Mouse (Mus musculus) embryonic facial prominence, embryonic 13.5 days (tissue): ENCODE results near the gene Arfgef2. TPM values are rescaled to one million over a fixed set of nuclear protein-coding genes. Genes with fewer than 3 reads are reported as not detected.
A peak's percentile ranks its signal among the peaks of the same experiment; 100 is the strongest.

Source experiments
- ATAC-seq: fragments of 200-750 bp; cut with Nextera tagmentation; 2 replicates; pipeline ENCODE4 v1.8.0; 2017; ENCODE audit warnings: low read depth; ENCODE audit not compliant: insufficient number of reproducible peaks, insufficient read depth, low FRiP score, low TSS enrichment
- H3K27ac ChIP-seq: fragments of 300-500 bp; sonication (generic); 2 replicates; pipeline ENCODE4 v1.5.1; 2015; ENCODE audit warnings: moderate library complexity, mild to moderate bottlenecking, inconsistent platforms
- H3K27me3 ChIP-seq: fragments of 300-500 bp; sonication (generic); 2 replicates; pipeline ENCODE4 v1.6.1; 2015; ENCODE audit warnings: mild to moderate bottlenecking, inconsistent platforms
- H3K36me3 ChIP-seq: fragments of 300-500 bp; sonication (generic); 2 replicates; pipeline ENCODE4 v1.6.1; 2015; ENCODE audit warnings: mild to moderate bottlenecking, inconsistent platforms
- H3K4me1 ChIP-seq: fragments of 300-500 bp; sonication (generic); 2 replicates; pipeline ENCODE4 v1.6.1; 2015; ENCODE audit warnings: inconsistent platforms
- H3K4me2 ChIP-seq: fragments of 300-500 bp; sonication (generic); 2 replicates; pipeline ENCODE4 v1.6.1; 2015; ENCODE audit warnings: moderate library complexity, mild to moderate bottlenecking, inconsistent platforms
- H3K4me3 ChIP-seq: fragments of 300-500 bp; sonication (generic); 2 replicates; pipeline ENCODE4 v1.5.1; 2015; ENCODE audit warnings: mild to moderate bottlenecking, inconsistent platforms
- H3K9ac ChIP-seq: fragments of 300-500 bp; sonication (generic); 2 replicates; pipeline ENCODE4 v1.6.1; 2015; ENCODE audit warnings: mild to moderate bottlenecking, inconsistent platforms
- H3K9me3 ChIP-seq: fragments of 300-500 bp; sonication (generic); 2 replicates; pipeline ENCODE4 v1.6.1; 2016; ENCODE audit warnings: inconsistent platforms
- WGBS: fragments of 180-500 bp; shearing (Covaris S2); methylation state at CpG from one replicate; pipeline ENCODE4 v1.1.7; 2015; ENCODE audit warnings: mixed read lengths; 5-methylcytosine and 5-hydroxymethylcytosine counted together
- polyA plus RNA-seq: library from polyadenylated mRNA; unstranded; fragments of >200 nt; fragmentation: Nextera tagmentation; extraction: Ambion mirVana; gene quantifications from 2 replicates; pipeline ENCODE4 v1.2.1, GENCODE M21; 2015

Arfgef2 gene
- 3.5 and 3.7 TPM in 2 replicates for polyA plus RNA-seq

GRCm38 (mm10) chr2:166805250-166806172 lies at the start of gene Arfgef2:
Gene Arfgef2, plus strand, starts transcription at chr2:166805588.
- peak within 1 kb of the TSS; percentile 84 for H3K9ac ChIP-seq
- under 1% methylated on average over 76 of the region's 76 CpGs for WGBS
- peak within 1 kb of the TSS; percentile 60 for H3K27ac ChIP-seq
- no peaks in the 10 kb centered on the region for H3K36me3 ChIP-seq
- H3K4me1 ChIP-seq = peaks cover 12% of the 10 kb centered on the region
- ATAC-seq = peak; percentile 82
- no peaks in the 10 kb centered on the region for H3K9me3 ChIP-seq
- peak within 1 kb of the TSS; percentile 89 for H3K4me2 ChIP-seq
- peak within 1 kb of the TSS; percentile 81 for H3K4me3 ChIP-seq
- H3K27me3 ChIP-seq = no peaks in the 10 kb centered on the region

- no peak overlapping the region for H3K4me2 ChIP-seq
- 20% methylated on average over 3 of the region's 3 CpGs for WGBS
- no peak for ATAC-seq
Observed at GRCm38 (mm10) chr2:166757969-166758368, 47.4 kb upstream of the Arfgef2 start.

GRCm38 (mm10) chr2:166764051-166764450 lies 41.3 kb upstream of the Arfgef2 start:
- H3K4me3 ChIP-seq = no peak overlapping the region
- peaks cover 23% of the 10 kb centered on the region for H3K4me1 ChIP-seq
- H3K9me3 ChIP-seq = no peaks in the 10 kb centered on the region
- H3K27me3 ChIP-seq = no peaks in the 10 kb centered on the region
- H3K4me2 ChIP-seq = 0 out of 2 replicates have a peak overlapping the region, but pooled peaks have one; percentile 2
- H3K9ac ChIP-seq = no peak overlapping the region
- 13% methylated on average over 5 of the region's 5 CpGs for WGBS
- peak overlapping the region; percentile 78 for H3K27ac ChIP-seq
- ATAC-seq = peak; percentile 52; the same call in 1 of the 2 replicates
- no peaks in the 10 kb centered on the region for H3K36me3 ChIP-seq

More at GRCm38 (mm10) chr2:166757969-166758368, 47.4 kb upstream of the Arfgef2 start:
- no peaks in the 10 kb centered on the region for H3K9me3 ChIP-seq
- H3K4me3 ChIP-seq = no peak overlapping the region
- H3K27ac ChIP-seq = no peak overlapping the region
- no peak overlapping the region for H3K9ac ChIP-seq
- no peaks in the 10 kb centered on the region for H3K36me3 ChIP-seq
- no peaks in the 10 kb centered on the region for H3K27me3 ChIP-seq
- H3K4me1 ChIP-seq = peaks cover 11% of the 10 kb centered on the region; the same call in 1 of the 2 replicates

GRCm38 (mm10) chr2:166767591-166767990 lies 37.8 kb upstream of the Arfgef2 start:
- no peak for ATAC-seq
- Histone ChIP-seq H3K27ac (no peak overlapping the region), H3K4me1 (peaks cover 23% of the 10 kb centered on the region), H3K4me2 (no peak overlapping the region), H3K9me3 (no peaks in the 10 kb centered on the region), H3K9ac (no peak overlapping the region), H3K4me3 (no peak overlapping the region), H3K36me3 (no peaks in the 10 kb centered on the region), H3K27me3 (no peaks in the 10 kb centered on the region)
- 76% methylated on average over 9 of the region's 9 CpGs for WGBS

- Histone ChIP-seq H3K4me3 (no peak overlapping the region), H3K4me1 (no peaks in the 10 kb centered on the region), H3K27ac (0 out of 2 replicates have a peak overlapping the region, but pooled peaks have one; percentile 44), H3K9me3 (no peaks in the 10 kb centered on the region), H3K4me2 (no peak overlapping the region), H3K27me3 (no peaks in the 10 kb centered on the region), H3K9ac (0 out of 2 replicates have a peak overlapping the region, but pooled peaks have one; percentile 3), H3K36me3 (no peaks in the 10 kb centered on the region)
- ATAC-seq = no peak
- 40% methylated on average over 11 of the region's 11 CpGs for WGBS
Observed at GRCm38 (mm10) chr2:166771396-166771795, 34.0 kb upstream of the Arfgef2 start.

- no peak overlapping the region for H3K9ac ChIP-seq
- H3K27me3 ChIP-seq = no peaks in the 10 kb centered on the region
- no peaks in the 10 kb centered on the region for H3K4me1 ChIP-seq
- ATAC-seq = no peak
- no peak overlapping the region for H3K4me2 ChIP-seq
- 86% methylated on average over 10 of the region's 10 CpGs for WGBS
- H3K4me3 ChIP-seq = no peak overlapping the region
- H3K27ac ChIP-seq = no peak overlapping the region
- H3K9me3 ChIP-seq = no peaks in the 10 kb centered on the region
- no peaks in the 10 kb centered on the region for H3K36me3 ChIP-seq
Observed at GRCm38 (mm10) chr2:166773587-166773986, 31.8 kb upstream of the Arfgef2 start.

GRCm38 (mm10) chr2:166774275-166774674 lies 31.1 kb upstream of the Arfgef2 start:
- Histone ChIP-seq H3K4me1 (no peaks in the 10 kb centered on the region), H3K9me3 (no peaks in the 10 kb centered on the region), H3K27me3 (no peaks in the 10 kb centered on the region), H3K9ac (no peak overlapping the region), H3K4me2 (no peak overlapping the region), H3K4me3 (no peak overlapping the region), H3K27ac (no peak overlapping the region), H3K36me3 (no peaks in the 10 kb centered on the region)
- WGBS = 86% methylated on average over 10 of the region's 10 CpGs
- ATAC-seq = no peak

- 51% methylated on average over 11 of the region's 11 CpGs for WGBS
- no peaks in the 10 kb centered on the region for H3K36me3 ChIP-seq
- H3K27ac ChIP-seq = peak overlapping the region; percentile 69; the same call in 1 of the 2 replicates
- peaks cover 6% of the 10 kb centered on the region for H3K4me1 ChIP-seq
- H3K9me3 ChIP-seq = no peaks in the 10 kb centered on the region
- H3K4me3 ChIP-seq = no peak overlapping the region
- no peaks in the 10 kb centered on the region for H3K27me3 ChIP-seq
- H3K4me2 ChIP-seq = no peak overlapping the region
- no peak overlapping the region for H3K9ac ChIP-seq
- ATAC-seq = no peak
Observed at GRCm38 (mm10) chr2:166775357-166775893, 30.0 kb upstream of the Arfgef2 start.

GRCm38 (mm10) chr2:166776272-166776671 lies 29.1 kb upstream of the Arfgef2 start:
- no peak overlapping the region for H3K4me3 ChIP-seq
- 0 out of 2 replicates have a peak overlapping the region, but pooled peaks have one; percentile 69 for H3K27ac ChIP-seq
- ATAC-seq = no peak
- H3K9me3 ChIP-seq = no peaks in the 10 kb centered on the region
- no peak overlapping the region for H3K4me2 ChIP-seq
- H3K9ac ChIP-seq = no peak overlapping the region
- H3K36me3 ChIP-seq = no peaks in the 10 kb centered on the region
- no peaks in the 10 kb centered on the region for H3K27me3 ChIP-seq
- WGBS = 12% methylated on average over 2 of the region's 2 CpGs
- H3K4me1 ChIP-seq = peaks cover 13% of the 10 kb centered on the region

- WGBS = 47% methylated on average over 8 of the region's 8 CpGs
- H3K4me2 ChIP-seq = no peak overlapping the region
- H3K4me3 ChIP-seq = no peak overlapping the region
- H3K9ac ChIP-seq = no peak overlapping the region
- H3K4me1 ChIP-seq = peaks cover 13% of the 10 kb centered on the region
- ATAC-seq = no peak
- no peaks in the 10 kb centered on the region for H3K9me3 ChIP-seq
- H3K27me3 ChIP-seq = no peaks in the 10 kb centered on the region
- H3K27ac ChIP-seq = peak overlapping the region; percentile 69; the same call in 1 of the 2 replicates
- H3K36me3 ChIP-seq = no peaks in the 10 kb centered on the region
Observed at GRCm38 (mm10) chr2:166779956-166780355, 25.4 kb upstream of the Arfgef2 start.

- Histone ChIP-seq H3K4me3 (no peak overlapping the region), H3K4me2 (no peak overlapping the region), H3K4me1 (peaks cover 19% of the 10 kb centered on the region), H3K9ac (0 out of 2 replicates have a peak overlapping the region, but pooled peaks have one; percentile 21), H3K27me3 (no peaks in the 10 kb centered on the region), H3K36me3 (no peaks in the 10 kb centered on the region), H3K9me3 (no peaks in the 10 kb centered on the region), H3K27ac (peak overlapping the region; percentile 33; the same call in 1 of the 2 replicates)
- WGBS = 12% methylated on average over 9 of the region's 9 CpGs
- ATAC-seq = no peak
Observed at GRCm38 (mm10) chr2:166780980-166781578, 24.3 kb upstream of the Arfgef2 start.
